Mouse (Mus musculus) left cerebral cortex, adult 9 months (tissue): ENCODE data around the gene Shld1.

Experiments used
- DNase-seq, 2 experiments: peaks; one replicate each; pipeline ENCODE4 v3.0.0; 2022; ENCODE audit warnings: low spot score in 2 of 2

Gene Shld1

DNA sequence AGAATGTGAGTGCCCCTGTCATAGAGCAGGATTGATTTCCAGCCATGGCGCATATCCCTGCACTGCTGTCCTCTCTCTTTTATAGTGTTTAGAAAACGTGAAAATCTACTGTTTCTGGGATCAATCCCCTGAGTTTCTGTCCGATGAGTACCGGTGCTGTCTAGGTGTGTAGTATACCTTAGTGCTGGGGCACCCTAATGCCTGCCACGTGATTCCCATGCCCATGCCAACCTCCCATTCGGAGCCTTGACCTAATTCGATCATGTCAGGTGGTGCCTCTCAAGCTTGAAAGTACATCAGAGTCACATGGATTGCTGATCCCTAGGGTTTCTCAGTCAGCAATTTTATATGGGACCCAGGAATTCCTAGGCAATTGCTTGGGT lies 107.5 kb downstream of the Shld1 start:
- DNase-seq = no peak
